Mouse (Mus musculus): ENCODE measurements around the gene Fam53b.

Gene Fam53b

DNA sequence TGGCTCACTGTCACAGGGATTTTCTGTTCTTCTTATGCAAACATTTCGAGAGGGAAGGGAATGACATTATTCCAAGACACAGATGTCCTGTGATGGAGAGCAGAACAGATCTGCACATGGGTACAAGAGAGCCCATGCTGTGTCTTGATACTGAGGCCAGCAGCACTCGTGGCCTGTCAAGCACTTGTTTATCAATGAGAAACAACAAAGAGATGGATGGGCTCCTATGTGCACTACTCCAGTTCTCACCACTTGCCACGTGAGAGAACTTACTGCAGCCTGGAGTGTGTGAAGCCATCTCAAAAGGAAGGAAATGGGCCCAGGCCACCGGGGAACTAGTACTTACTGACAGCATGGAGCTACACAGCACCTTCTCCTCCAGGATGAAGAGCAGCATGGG lies 27.2 kb downstream of the Fam53b start:
- DNase-seq: peak; percentile 43

DNA sequence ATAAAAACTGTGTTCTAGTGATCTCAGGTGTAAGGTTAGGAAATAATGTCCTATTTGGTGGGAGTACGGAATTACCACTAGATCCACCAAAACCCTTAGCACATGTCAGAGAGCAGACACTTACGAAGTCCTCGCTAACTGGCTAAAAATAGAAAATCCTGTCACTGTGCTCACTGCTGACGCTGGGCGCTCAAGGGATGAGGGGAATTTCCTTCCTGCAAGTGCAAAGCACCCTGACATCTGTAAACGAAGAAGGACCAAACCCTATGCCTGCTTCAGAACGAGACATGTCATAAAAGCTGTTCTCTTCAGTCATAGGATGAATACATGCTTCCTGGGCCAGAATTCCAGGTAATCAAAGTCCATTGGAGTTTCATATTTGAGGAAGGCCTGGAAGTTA lies 27.7 kb downstream of the Fam53b start:
- peak; percentile 34 for DNase-seq

- no peak for DNase-seq
Observed at GRCm38 (mm10) chr7:132784101-132784500, 29.6 kb downstream of the Fam53b start.

DNA sequence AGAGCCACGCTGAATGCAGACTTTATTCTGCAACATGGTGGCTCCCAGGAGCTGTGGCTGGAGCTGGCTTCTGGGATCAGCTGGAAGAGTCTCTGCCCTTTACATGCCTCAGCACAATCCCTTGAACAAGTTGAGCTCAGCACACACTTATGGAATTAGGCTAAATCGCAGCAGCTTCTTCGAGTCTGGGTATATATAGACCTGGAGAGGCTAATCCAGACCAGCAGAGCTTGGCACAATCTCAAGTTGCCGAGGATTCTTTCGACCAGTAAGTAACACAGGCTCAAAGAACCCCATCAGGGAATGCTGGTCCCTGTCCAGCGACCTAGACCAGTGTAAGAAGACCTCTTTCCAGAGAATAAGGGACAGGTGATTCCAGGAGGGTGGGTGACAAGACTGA lies 31.8 kb downstream of the Fam53b start:
- DNase-seq: peak; percentile 52

DNA sequence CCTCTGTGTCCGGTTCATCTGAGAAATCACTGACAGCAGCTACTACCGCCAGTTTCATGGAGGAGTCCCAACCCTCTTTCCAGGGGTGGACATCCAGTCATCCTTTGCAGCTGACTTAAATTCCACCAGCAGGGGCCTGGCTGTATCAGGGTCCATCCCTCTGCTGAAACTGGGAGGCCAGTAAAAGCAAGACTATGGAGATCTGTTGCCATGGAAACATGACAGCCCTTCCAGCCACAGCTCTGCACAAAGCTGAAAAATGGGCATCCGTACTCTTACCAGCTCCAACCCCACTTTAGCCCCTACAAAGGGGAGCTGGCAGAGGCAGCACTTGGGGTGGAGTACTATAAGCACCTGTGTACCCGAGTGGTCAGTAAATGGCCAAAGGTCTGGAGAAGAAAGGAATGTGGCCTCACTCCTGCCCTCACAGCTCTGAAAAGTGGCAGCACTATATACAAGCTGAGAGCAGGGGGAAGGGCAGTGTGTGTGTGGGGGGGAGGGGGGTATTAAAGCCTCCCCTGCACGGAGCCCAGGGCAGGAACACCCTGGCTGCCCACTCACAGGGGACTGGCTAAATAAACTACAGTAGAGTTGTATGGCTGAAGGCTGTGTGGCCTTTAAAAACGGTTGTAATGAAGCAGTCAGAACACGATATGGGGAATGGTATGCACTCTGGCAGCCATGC lies 32.4 kb downstream of the Fam53b start:
- DNase-seq: peak; percentile 43

GRCm38 (mm10) chr7:132780611-132781010 lies 33.1 kb downstream of the Fam53b start:
- peak; percentile 53 for DNase-seq

- DNase-seq: no peak
Observed at GRCm38 (mm10) chr7:132778630-132779029, 35.1 kb downstream of the Fam53b start.

DNA sequence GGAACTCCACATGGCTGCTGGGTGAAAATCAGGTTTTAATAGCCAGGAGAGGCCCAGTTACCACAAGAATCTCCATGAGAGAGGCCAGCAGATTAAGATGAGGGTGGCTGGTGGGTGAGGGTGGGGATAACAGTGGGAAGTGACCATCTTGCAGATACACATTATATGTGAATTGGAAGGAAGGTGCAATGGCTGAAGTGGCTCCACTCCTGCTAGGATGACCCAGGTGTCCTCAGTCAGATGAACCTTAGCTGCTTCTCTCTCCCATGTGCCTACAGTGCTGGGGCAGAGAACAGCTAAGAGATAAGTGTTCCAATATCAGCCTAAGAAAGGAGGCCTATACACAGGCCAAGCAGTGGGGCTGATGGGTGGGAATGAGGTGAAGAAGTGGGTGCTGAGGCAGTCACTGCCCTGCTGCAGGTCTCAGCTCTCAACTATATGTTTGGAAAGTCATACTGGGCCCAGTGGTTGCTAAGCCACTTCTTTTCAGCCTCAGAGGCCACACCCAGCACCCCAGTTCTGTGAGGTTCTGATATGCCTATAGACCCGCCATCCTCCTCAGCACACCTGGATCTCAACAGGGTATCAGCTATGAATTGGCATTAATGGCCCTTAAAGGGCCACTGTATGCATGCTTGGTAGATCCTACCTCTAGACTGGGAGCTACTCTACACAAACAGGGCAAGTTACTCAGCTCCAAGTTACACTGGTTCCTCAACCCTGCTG lies 35.8 kb downstream of the Fam53b start:
- no peak for DNase-seq

DNA sequence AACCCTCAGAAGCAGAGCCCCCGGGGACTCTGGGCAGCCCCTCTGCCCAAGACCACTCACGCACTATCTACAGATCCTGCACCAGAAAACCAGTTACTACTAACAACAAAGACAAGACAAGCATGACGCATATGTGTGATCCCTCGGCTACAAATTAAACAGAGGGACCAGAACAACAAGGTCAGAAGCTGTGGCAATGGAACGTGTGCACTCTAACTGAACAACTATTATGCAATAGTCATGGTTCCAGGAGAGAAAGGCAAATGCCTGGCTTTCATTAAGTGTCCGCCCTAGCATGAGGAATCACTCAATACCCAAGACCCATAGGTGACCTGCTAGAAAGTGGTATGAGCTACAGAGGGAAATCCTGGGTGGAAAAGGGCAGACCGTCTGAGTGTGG lies 36.6 kb downstream of the Fam53b start:
- no peak for DNase-seq

DNA sequence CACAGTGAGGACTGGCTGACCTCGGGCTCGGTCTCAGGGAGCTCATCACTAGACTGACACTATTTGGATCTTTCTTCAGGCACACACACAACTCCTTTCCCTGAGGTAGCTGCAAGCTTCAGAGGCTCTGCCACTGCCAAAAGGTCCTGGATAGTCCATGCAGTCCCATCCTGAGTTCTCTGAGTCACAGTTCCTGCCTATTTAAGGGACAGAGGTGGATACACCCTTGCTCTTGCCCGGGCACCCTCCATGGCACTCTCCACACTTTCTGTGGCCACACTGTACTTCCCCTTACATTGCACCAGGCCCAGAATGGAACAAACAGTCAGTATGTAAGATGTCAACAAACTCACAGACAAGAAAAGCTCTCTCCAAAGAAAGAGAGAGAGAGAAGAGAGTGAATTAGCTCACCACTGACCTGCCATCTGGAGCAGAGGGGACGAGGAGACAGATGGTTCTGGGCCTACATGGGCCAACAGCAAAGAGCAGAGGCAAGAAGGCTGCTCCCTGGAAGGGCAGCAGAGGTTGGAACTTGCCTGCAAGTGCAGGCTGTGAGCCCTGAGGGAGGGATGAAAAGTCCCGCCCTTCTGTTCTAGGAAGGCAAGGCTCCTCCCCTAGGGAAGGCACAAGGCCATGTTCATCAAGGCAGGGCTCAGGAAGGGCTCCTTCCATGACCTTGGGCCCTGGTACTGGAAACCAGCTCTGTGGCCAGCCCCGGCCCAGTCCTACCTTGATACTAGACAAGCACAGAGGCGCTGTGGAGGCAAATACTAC lies 37.2 kb downstream of the Fam53b start:
- DNase-seq: no peak

DNA sequence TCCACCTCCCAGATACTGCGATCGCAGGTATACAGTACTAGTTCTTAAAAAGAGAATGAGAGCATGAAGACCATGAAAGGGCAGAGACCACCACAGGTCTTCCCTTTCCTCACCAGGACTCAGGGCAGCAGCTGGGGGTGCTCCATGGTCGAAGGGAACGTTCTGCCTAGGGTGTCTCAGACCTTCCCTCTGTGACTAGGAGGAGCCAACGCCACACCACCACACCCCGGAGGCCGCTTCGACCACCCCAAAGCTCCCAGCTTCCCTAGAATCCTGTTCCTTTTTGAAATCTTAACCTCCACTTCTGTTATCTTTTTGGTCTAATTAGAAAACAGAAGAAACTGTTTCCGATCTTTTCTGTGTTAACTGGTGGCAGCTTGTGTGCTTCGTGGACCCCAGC lies 37.8 kb downstream of the Fam53b start:
- no peak for DNase-seq

GRCm38 (mm10) chr7:132775333-132775732 lies 38.4 kb downstream of the Fam53b start:
- DNase-seq: no peak

- DNase-seq: no peak
Observed at GRCm38 (mm10) chr7:132773011-132773705, 40.5 kb downstream of the Fam53b start.

GRCm38 (mm10) chr7:132772440-132772839 lies 41.2 kb downstream of the Fam53b start:
- DNase-seq: no peak

- no peak for DNase-seq
Observed at GRCm38 (mm10) chr7:132768498-132769344, 45.0 kb downstream of the Fam53b start.

GRCm38 (mm10) chr7:132767999-132768370 lies 45.7 kb downstream of the Fam53b start:
- DNase-seq: no peak

- peak; percentile 27 for DNase-seq
Observed at GRCm38 (mm10) chr7:132767233-132767998, 46.3 kb downstream of the Fam53b start.

GRCm38 (mm10) chr7:132766235-132766871 lies 47.3 kb downstream of the Fam53b start:
- DNase-seq: no peak

DNA sequence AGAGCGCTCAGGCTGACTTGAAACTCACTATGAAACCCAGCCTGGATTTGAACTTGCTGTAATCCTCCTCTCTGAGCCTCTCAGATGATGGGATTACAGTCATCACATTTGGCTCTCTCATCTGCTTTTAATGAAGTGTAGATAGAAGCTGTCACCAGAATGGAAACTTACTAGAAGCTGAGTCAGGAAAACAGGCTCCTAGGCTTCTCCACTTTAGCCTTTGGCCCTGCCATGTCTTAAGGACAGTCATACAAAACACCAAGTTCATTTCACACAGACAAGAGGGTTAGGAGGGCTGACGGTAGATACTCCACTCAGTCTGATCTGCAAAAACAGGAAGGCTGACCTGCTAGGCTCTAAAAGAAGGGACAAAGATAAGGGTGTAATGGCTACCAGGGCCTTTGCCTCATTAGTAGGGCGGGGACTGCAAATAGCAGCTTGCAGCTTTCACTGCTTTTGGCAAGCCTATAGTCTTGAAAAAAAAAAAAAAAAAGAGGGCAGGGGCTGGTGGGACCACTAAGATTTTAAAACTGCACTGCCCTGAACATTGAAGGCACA lies 48.0 kb downstream of the Fam53b start:
- no peak for DNase-seq

DNA sequence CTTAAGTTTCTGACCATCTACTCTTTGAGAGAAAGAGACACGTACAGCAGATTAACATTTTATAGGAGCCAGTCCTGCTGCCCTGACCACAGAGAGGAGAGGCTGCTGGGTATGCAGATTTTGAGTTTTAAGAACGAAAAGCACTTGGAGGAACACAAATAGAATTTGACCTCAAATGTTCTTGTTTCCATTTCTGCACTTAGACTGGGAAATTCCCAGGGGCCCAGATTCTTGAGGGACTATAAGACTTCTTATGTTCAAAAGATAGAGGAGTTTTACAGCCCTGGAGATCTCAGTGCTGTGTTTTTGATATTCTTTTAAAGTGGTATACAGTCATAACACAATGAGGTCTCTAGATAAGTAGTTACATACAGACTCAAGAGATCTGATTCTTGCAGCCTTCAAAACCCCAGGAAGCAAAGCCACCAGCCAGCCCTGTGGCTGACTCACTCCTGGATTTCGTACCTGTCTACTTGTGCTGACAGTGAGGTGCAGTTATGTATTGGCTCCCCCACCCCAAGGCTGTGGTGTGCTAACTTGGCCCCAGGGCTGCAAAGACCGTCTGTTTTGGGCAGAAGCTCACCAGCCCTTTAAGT lies 48.7 kb downstream of the Fam53b start:
- DNase-seq: no peak

All from retina, postnatal 1 day (tissue).